Mouse (Mus musculus): ENCODE data around the gene Trmu. TPM values are rescaled to one million over a fixed set of nuclear protein-coding genes. Genes with fewer than 3 reads are reported as not detected.

Trmu gene
- polyA plus RNA-seq, 1 experiment = 11.5 TPM

- no peak for TF ChIP-seq POLR2A (IDR thresholded peaks at IDR 0.05; ENCODE audit: borderline replicate concordance, low read depth, low read length)
- TF ChIP-seq CTCF (IDR thresholded peaks at IDR 0.05; ENCODE audit: low read depth, low read length) = no peak
- Histone ChIP-seq H3K4me1 (ENCODE audit: control insufficient read depth, insufficient read depth, low read length) (0 out of 2 replicates have a peak, but pooled peaks cover 1% of the 10 kb centered on the region), H3K27ac (ENCODE audit: insufficient read depth, low read depth, low read length) (no peak overlapping the region), H3K4me3 (ENCODE audit: insufficient read depth, low read length) (no peak overlapping the region)
These were observed 30.3 kb downstream of the Trmu start for GRCm38 (mm10) chr15:85909492-85909829.

- Histone ChIP-seq H3K4me3 (ENCODE audit: insufficient read depth, low read length) (no peak overlapping the region), H3K27ac (ENCODE audit: insufficient read depth, low read depth, low read length) (no peak overlapping the region)
- no peak for TF ChIP-seq CTCF (IDR thresholded peaks at IDR 0.05; ENCODE audit: low read depth, low read length)
- no peak for TF ChIP-seq POLR2A (IDR thresholded peaks at IDR 0.05; ENCODE audit: borderline replicate concordance, low read depth, low read length)
These were observed 30.8 kb downstream of the Trmu start for GRCm38 (mm10) chr15:85909931-85910330.

GRCm38 (mm10) chr15:85913605-85914004 lies 34.5 kb downstream of the Trmu start:
- H3K4me1 ChIP-seq (ENCODE audit: control insufficient read depth, insufficient read depth, low read length) = no peaks in the 10 kb centered on the region
- no peak overlapping the region for H3K4me3 ChIP-seq (ENCODE audit: insufficient read depth, low read length)
- no peak overlapping the region for H3K27ac ChIP-seq (ENCODE audit: insufficient read depth, low read depth, low read length)
- peak; percentile 67 for TF ChIP-seq CTCF (IDR thresholded peaks at IDR 0.05; ENCODE audit: low read depth, low read length)
- no peak for TF ChIP-seq POLR2A (IDR thresholded peaks at IDR 0.05; ENCODE audit: borderline replicate concordance, low read depth, low read length)

More at GRCm38 (mm10) chr15:85909931-85910330, 30.8 kb downstream of the Trmu start:
- no peaks in the 10 kb centered on the region for H3K4me1 ChIP-seq (ENCODE audit: control insufficient read depth, insufficient read depth, low read length)

- no peak for TF ChIP-seq POLR2A (IDR thresholded peaks at IDR 0.05; ENCODE audit: borderline replicate concordance, low read depth, low read length)
- TF ChIP-seq CTCF (IDR thresholded peaks at IDR 0.05; ENCODE audit: low read depth, low read length) = no peak
- H3K4me3 ChIP-seq (ENCODE audit: insufficient read depth, low read length) = no peak overlapping the region
- no peaks in the 10 kb centered on the region for H3K4me1 ChIP-seq (ENCODE audit: control insufficient read depth, insufficient read depth, low read length)
- no peak overlapping the region for H3K27ac ChIP-seq (ENCODE audit: insufficient read depth, low read depth, low read length)
These were observed 40.2 kb downstream of the Trmu start for GRCm38 (mm10) chr15:85919191-85919891.

- TF ChIP-seq CTCF (IDR thresholded peaks at IDR 0.05; ENCODE audit: low read depth, low read length) = no peak
- no peak for TF ChIP-seq POLR2A (IDR thresholded peaks at IDR 0.05; ENCODE audit: borderline replicate concordance, low read depth, low read length)
- no peak overlapping the region for H3K4me3 ChIP-seq (ENCODE audit: insufficient read depth, low read length)
- H3K27ac ChIP-seq (ENCODE audit: insufficient read depth, low read depth, low read length) = no peak overlapping the region
- no peaks in the 10 kb centered on the region for H3K4me1 ChIP-seq (ENCODE audit: control insufficient read depth, insufficient read depth, low read length)
These were observed 40.8 kb downstream of the Trmu start for GRCm38 (mm10) chr15:85919892-85920248.

GRCm38 (mm10) chr15:85921855-85922254 lies 42.7 kb downstream of the Trmu start:
- TF ChIP-seq POLR2A (IDR thresholded peaks at IDR 0.05; ENCODE audit: borderline replicate concordance, low read depth, low read length) (no peak), CTCF (IDR thresholded peaks at IDR 0.05; ENCODE audit: low read depth, low read length) (no peak)
- Histone ChIP-seq H3K4me3 (ENCODE audit: insufficient read depth, low read length) (no peak overlapping the region), H3K27ac (ENCODE audit: insufficient read depth, low read depth, low read length) (no peak overlapping the region), H3K4me1 (ENCODE audit: control insufficient read depth, insufficient read depth, low read length) (no peaks in the 10 kb centered on the region)

GRCm38 (mm10) chr15:85928161-85928560 lies 49.0 kb downstream of the Trmu start:
- no peak overlapping the region for H3K4me3 ChIP-seq (ENCODE audit: insufficient read depth, low read length)
- H3K4me1 ChIP-seq (ENCODE audit: control insufficient read depth, insufficient read depth, low read length) = no peaks in the 10 kb centered on the region
- TF ChIP-seq CTCF (IDR thresholded peaks at IDR 0.05; ENCODE audit: low read depth, low read length) (no peak), POLR2A (IDR thresholded peaks at IDR 0.05; ENCODE audit: borderline replicate concordance, low read depth, low read length) (no peak)
- H3K27ac ChIP-seq (ENCODE audit: insufficient read depth, low read depth, low read length) = no peak overlapping the region

- Histone ChIP-seq H3K4me3 (ENCODE audit: insufficient read depth, low read length) (no peak overlapping the region), H3K4me1 (ENCODE audit: control insufficient read depth, insufficient read depth, low read length) (no peaks in the 10 kb centered on the region), H3K27ac (ENCODE audit: insufficient read depth, low read depth, low read length) (no peak overlapping the region)
- no peak for TF ChIP-seq CTCF (IDR thresholded peaks at IDR 0.05; ENCODE audit: low read depth, low read length)
- TF ChIP-seq POLR2A (IDR thresholded peaks at IDR 0.05; ENCODE audit: borderline replicate concordance, low read depth, low read length) = no peak
These were observed 56.5 kb downstream of the Trmu start for GRCm38 (mm10) chr15:85935627-85936049.

Other genes with a start within 250 kb of the Trmu start
- gene Ppara, start 144.3 kb upstream of the Trmu start, polyA plus RNA-seq (2012; ENCODE audit: insufficient read depth, insufficient read length, missing spikeins) = not detected in 2 replicates
- gene Cdpf1, start 67.6 kb upstream of the Trmu start, polyA plus RNA-seq (2012; ENCODE audit: insufficient read depth, insufficient read length, missing spikeins) = 13.8 and 17.9 TPM in 2 replicates
- not detected in 2 replicates for gene Pkdrej, start 57.6 kb upstream of the Trmu start, polyA plus RNA-seq (2012; ENCODE audit: insufficient read depth, insufficient read length, missing spikeins)
- gene Ttc38, start 47.0 kb upstream of the Trmu start, polyA plus RNA-seq (2012; ENCODE audit: insufficient read depth, insufficient read length, missing spikeins) = 11.5 and 12.6 TPM in 2 replicates
- 11.3 and 12.1 TPM in 2 replicates for gene Gtse1, start 19.6 kb upstream of the Trmu start, polyA plus RNA-seq (2012; ENCODE audit: insufficient read depth, insufficient read length, missing spikeins)
- 0.15 and 0.28 TPM in 2 replicates for gene Celsr1, start 154.5 kb downstream of the Trmu start, polyA plus RNA-seq (2012; ENCODE audit: insufficient read depth, insufficient read length, missing spikeins)
- gene Gramd4, start 178.4 kb downstream of the Trmu start, polyA plus RNA-seq (2012; ENCODE audit: insufficient read depth, insufficient read length, missing spikeins) = 3.8 and 4.4 TPM in 2 replicates

Data from bone marrow macrophage, adult 2 months (primary cell).